Mouse (Mus musculus) liver, adult (tissue): ENCODE results near the gene Rassf3.
A peak's percentile ranks its signal among the peaks of the same experiment; 100 is the strongest.

ENCODE experiments used
- GATA4 ChIP-seq: IDR thresholded peaks from 2 replicates; pipeline ENCODE4 v1.6.1; 2014; ENCODE audit warnings: mild to moderate bottlenecking, low read length; ENCODE audit not compliant: insufficient replicate concordance

The Rassf3 gene

DNA sequence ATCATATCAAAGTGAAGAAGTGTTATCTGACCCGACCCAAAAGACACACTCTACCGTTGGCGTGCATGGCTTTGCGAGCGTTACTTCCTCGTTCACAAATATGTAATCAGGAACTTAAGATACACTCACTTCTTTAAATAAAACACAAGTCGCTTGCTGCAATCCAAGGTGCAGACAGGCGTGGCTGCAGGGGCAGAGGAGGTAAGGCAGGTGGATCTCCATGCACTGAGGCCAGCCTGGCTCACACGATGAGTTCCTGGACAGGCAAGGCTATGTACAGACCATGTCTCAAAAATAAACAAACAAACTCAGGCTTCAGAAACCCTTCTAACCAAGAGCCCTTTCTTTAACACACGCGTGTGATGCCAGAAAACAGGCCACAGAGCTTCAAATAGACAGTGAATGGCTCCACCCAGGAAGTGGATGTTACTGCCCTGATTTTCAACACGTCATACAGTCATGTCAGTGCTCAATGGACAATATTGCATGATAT, 2.4 kb downstream of the Rassf3 start:
- no peak for TF ChIP-seq GATA4

DNA sequence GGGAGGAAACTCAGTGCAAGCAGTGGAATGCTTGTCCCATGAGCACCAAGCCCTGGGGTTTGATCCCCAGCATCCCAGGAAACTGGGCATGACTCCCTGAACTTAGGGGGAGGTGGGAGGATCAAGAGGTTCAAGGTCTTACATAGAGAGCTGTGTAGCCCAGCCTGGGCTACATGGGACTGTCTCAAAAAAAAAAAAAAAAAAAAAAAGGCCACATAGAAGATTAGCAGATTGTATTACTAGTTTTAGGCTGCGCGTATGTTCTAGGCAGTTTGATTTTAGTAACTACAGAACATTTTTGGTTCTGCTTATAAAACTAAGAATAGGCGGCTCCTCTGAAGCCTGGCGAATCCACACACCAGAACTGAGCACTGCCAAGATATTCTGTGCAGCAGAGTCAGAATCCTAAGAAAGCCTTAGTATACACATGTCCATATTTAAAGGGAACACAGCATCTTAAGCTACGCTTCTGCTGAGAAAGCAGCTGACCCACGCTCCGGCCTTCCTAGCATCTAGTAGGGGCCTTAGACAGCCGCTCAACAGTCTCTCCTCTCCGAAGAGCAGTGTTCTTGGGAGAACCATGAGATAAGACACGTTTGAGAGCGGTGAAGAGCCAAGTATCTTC, 3.4 kb downstream of the Rassf3 start:
- TF ChIP-seq GATA4 = no peak

DNA sequence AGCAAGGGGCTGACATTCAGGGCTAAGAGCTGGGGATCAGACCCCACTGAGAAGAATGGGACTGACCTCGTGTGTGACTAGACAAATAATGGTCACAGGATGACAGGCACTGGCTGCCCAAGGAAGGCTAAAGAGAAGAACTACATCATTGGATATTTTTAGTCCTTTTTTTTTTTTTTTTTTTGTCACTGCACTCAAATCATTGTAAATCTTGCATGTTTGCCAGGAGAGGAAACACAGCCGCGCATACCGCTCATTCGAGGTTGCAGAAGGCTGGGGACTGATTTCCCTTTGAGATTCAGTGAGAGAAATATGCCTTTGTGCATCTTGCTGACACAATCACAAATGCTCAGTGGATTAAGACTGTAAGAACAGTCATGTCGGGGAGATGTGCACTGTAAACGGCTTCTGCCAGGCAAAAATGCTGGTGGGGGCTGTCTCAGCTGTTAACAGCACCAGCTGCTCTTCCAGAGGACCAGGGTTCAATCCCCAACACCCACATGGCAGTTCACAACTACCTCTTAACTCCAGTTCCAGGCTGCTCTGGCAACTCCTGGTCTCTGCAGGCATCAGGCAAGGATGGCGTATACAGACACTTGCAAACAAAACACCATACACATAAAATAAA, 4.5 kb downstream of the Rassf3 start:
- peak; percentile 57; the same call in 1 of the 2 replicates for TF ChIP-seq GATA4

DNA sequence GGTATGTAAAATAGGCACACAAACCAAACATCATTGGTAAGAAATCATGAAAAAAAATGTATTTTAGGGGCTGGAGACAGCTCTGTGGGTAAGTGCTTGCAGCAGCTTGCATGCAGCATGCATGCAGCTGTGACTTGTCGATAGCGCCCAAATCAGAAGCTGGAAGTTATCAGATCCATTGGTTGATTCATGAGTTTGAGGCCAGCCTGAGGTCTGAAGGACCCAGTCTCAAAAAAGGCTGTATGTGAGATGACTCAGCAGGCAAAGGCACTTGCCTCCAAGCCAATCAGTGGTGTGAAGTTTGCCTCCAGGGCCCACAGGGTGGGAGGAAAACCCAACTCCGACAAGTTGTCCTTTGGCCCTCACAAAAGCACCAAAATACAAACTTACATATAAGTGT, 6.5 kb downstream of the Rassf3 start:
- TF ChIP-seq GATA4 = no peak

DNA sequence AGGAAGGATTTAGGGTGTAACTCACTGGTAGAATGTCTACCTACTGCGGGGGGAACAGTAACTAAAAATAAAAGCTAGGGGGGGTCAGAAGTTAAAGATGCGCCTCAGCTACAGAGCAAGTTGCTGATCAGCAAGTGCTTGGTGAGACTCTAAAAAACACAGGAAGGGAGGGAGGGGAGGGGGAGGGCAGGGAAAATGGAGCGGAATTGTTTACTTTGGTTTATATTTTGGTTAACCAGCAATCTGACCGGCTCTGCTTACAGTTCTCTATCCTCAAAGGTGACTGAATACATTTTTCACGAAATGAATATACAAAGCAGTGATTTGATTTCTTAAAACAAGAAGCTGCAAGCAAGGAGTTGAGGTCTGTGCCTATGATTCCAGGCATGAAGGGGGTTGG, 7.2 kb downstream of the Rassf3 start:
- TF ChIP-seq GATA4 = no peak

DNA sequence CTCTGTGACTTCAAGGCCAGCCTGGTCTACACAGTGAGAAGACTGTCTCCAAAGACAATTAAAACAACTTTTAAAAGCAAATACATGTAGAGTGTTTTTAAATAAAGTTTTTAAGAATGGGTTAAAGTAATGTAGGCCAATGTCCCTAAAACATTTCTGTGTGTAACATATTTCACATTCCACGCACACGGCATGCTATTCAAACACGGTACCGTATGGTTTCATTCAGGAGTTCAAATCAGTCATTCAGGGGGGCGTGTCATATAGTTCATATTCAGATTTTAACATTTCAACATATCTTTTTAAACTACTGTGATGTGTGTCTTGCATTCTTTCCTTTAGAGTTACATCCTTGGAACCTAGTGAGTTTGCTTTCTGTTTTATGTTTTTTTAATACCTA, 7.9 kb downstream of the Rassf3 start:
- TF ChIP-seq GATA4 = no peak

DNA sequence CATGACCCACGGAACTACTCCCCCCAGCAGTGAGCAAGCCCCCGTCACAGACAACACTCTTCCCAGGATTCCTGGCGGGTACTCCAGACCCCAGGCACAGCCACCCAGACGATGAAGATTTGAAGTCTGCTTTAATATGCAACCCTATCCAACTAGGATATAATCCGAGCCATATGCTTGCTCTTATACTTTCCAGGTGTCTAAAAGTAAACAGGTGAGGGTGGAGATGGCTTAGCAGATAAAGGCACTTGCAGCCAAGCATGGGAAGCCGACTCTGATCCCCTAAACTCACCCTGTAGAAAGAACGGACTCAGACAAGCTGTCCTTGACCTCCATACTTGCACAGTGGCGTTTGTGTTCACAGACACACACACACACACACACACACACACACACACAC, 8.4 kb downstream of the Rassf3 start:
- no peak for TF ChIP-seq GATA4

DNA sequence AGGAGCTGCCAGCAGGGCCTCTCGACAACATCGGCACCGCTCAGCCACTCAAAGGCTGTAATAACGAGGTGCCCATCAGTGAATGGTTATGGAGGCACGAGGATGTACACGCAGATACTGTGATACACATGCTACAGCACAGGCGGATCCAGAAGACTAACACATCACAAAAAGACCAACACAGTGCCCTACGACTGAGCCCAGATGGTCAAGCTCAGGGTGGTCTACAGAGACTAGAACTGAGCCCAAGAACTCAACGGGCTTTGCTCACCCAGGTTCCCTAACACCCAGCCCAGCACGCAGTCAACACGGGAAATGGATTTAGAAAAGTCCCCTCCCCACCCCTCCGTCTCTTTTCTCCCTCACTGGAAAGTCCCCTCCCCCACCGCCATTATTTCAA, 9.1 kb downstream of the Rassf3 start:
- TF ChIP-seq GATA4 = no peak

DNA sequence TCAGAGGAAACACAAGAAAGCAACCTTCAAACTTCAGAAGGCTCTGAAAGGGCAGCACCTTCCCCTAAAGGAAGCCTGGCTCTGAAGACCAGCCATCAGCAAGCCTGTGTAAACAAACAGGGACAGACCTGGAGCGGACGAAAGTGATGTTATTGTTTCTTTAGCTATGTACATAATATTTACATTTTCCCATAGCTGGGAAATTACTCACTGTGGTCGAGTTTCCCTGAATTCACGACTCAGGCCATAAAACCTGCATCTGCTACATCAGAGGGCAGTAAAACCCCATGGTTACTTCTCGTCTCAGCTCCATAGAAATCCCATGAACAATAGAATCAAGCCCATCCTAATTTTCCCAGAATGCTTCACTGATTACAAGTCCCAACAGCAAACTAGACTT, 11.1 kb downstream of the Rassf3 start:
- no peak for TF ChIP-seq GATA4

DNA sequence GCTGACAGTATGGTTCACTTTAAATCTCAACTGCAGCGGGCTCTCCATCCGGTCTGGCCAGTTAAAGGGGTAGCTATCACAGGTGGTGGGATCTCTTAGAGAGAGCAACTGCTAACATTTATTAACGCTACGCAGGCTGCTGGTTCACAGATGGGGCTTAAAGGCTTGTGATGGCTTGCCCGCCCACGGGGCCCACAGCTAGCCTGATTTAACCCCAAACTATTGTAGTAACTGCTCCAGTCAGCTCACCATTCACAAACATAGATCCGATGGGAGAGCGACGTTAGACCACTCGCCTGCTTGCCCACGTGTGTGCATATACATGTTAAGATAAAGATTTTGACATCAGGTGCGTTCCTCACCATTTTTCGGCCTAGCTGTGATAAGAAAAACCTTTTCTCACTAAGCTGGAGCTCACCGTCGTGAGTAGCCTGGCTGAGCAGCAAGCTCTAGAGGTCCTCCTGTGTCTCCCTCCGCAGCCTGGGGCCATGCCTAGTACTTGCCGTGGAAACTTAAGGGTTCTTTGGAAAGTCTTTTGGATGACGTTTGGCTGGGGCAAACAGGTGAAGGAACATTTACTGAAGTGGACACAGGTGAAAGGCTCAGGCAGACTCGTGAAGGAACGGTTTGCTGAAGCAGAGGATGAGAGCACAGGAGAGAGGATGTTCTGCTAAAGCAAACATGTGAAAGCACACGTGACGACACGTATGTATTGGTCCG, 13.8 kb downstream of the Rassf3 start:
- TF ChIP-seq GATA4 = no peak

DNA sequence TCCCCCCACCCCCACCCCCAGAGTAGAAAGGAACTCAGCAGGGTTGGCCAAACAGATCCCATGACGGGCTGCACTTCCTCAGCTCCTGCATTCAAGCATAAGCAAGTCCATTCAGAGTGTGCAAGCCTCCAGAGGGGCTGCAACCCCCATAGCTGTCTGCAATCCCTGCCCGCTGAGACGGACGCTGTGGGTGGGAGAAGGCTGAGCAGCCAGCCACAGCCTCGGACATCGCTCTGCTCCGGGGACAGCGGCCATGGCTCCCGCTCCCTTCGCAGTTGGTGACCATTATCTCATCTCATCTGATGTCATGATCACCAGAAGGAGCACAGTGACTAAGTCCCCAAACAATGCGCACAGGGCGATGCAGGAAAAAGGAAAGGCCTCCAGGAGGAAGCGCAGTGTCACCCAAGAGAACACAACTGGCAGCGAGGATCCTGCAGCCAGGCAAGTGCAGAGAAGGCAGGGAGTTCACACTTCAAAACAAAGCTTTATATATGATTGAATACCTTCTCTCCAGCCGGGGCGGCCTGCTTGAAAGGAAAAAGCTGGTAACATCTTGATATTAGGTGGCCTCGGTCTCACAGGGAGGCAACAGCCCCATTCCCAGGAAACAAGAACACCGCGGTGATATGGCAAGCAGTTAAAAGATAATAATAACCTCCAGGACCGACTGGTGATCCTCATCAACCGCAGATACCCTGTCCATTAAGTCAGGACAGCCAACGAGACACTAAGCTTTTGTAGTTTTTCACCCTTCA, 14.6 kb downstream of the Rassf3 start:
- no peak for TF ChIP-seq GATA4

DNA sequence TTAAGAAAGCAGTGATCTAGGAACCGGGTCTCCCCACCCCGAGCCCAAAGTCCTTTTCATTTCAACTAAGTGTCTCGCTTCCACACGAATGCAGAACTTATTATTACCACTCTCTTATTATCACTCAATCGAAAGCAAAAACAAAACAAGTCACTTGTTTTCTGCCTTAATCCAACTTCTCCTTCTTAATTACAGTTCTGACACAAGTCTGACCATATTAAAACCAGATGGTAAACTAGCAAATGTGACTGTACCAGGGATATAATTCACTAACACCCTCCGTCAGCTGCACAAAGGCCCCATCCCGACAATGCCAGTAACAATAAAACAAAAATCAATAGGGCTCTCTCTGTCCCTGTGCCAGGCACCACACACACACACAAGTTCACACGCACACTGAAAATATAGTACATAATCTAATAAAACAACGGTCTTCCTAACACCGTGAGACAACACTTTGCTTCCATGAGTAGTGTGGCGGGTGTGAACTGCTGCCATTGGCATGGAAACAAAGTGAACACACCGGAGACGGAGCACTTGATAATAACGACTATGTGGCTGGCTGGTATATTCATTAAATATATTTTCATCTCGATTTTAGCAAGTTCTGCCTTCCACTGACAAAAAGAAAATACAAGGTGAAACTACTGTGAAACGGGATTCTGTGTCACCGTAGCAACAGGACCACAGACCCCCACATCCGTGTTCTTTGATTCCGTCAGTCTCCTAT, 16.9 kb downstream of the Rassf3 start:
- no peak for TF ChIP-seq GATA4

DNA sequence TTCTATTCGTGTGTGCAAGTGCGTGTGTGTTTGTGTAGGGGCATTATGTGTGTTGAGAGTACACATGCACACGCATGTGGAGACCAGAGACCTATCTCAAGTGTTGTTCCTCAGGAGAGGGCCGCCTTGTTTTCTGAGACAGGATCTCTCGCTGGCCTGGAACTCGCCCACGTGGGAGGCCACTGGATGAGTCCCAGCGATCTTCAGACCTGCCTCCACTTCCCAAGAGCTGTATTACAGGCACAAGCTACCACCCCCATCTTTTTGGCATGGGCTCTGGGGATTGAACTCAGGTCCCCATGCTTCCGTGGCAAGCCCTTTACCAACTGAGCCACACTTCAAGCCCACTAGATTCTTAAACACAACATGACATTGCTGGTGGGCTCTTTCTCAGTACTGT, 17.7 kb downstream of the Rassf3 start:
- no peak for TF ChIP-seq GATA4

DNA sequence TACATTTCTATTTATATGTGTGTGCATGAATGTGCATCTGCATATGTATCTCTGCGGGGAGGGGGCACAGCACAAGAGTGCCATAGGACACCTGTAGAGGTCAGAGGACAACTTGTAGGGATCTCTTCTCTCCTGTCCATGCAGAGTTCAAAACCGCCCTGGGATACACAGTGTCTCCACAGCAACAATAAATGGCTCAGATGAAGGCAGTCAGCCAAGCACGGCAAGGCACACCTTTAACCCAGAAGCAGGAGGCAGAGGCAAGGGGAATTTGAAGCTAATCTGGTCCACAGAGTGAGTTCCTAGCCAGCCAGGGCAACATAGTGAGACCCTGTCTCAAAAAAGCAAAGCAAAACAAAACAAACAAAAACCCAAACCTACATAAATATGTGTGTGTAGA, 18.8 kb downstream of the Rassf3 start:
- no peak for TF ChIP-seq GATA4

DNA sequence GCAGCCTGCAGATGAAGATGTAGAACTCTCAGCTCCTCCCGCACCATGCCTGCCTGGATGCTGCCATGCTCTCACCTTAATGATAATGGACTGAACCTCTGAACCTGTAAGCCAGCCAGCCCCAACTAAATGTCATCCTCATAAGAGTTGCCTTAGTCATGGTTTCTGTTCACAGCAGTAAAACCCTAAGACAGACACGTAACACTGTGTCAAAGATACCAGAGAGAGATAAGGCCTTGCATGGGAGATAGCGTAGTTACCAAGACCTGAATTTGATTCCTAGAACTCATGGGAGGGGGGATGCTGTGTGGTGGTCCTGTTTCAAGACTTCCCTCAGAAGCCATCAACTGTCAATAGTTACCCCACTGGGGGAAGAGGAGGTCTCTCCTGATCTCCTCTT, 20.6 kb downstream of the Rassf3 start:
- no peak for TF ChIP-seq GATA4
